Mouse (Mus musculus): ENCODE data around the gene Baiap2.

- TF ChIP-seq GATA1 (IDR thresholded peaks at IDR 0.05; ENCODE audit: low read length) (no peak), TAL1 (IDR thresholded peaks at IDR 0.05; ENCODE audit: low read length) (no peak)
Observed at GRCm38 (mm10) chr11:119988391-119988790, 45.8 kb downstream of the Baiap2 start.
